Comparison of ENCODE assay signal across 9 mouse cellular contexts in the genomic region with DNA sequence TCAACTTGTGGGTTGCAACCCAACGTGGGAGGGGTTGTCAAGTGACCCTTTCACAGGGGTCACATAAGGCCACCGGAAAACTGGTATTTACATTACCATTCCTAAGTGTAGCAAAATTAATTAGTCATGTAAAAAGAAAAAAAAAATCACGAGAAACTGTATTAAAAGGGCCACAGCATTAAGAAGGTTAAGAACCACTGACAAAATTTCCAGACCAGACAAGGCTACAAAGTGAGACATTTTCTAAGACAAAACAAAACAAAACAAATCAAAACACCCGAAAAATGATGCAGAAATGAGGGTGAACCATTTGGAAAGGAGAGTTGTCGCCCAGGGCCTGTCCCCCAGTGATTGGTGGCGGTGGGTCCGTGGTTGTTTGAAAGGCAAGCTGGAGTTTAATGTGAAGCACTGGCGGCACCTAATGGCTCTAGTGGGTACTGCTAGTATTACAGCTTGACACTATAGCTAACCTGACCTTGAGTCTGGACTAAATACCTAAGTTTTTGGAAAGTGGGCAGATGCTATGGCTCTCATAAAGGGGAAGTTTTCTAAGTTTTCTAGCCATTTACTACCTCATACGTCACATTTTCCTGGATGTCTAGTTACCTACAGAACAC. TPM values are rescaled to one million over a fixed set of nuclear protein-coding genes. Genes with fewer than 3 reads are reported as not detected.
DNase-seq lines count a peak whose midpoint lies in the region; ATAC-seq and TF ChIP-seq lines count a peak whose summit lies in the region.
"Had no signal": no experiment of that assay in that cellular context is flagged by ENCODE, and none has a peak within 500 bp of the region (broad histone marks: within the 10 kb centered on the region; RNA-seq: fewer than 3 reads in every experiment).

No protein-coding gene starts in this region.

- peak; percentile 69 for ATAC-seq in erythroblast, adult 5-6 weeks (replicated peaks; ENCODE audit: low FRiP score, poor library complexity, severe bottlenecking)
- ATAC-seq in lung, embryonic 16.5 days (ENCODE audit: low read depth) = peak; percentile 73; the same call in 1 of the 2 replicates

- no peaks in the 10 kb centered on the region for H3K36me3 ChIP-seq in E14TG2a.4 (ENCODE audit: insufficient read depth, low read length)
- no peaks in the 10 kb centered on the region for H3K36me3 ChIP-seq in lung, embryonic 16.5 days (ENCODE audit: control insufficient read depth, insufficient read depth, low read length)
- H3K36me3 ChIP-seq: limb, embryonic 15.5 days had no signal

- intact Hi-C loops in heart, postnatal 10 days (cut with DNase I) = loop anchor here (2.0 to 5.0 kb wide), 6 partner anchors 55 to 505 kb away; no protein-coding TSS in a partner anchor

- TF ChIP-seq POLR2A in bone marrow macrophage, adult 2 months (IDR thresholded peaks at IDR 0.05; ENCODE audit: borderline replicate concordance, low read depth, low read length) = no peak

- H3K27me3 ChIP-seq in E14TG2a.4 (ENCODE audit: insufficient read depth, low read length) = no peaks in the 10 kb centered on the region
- H3K27me3 ChIP-seq in lung, embryonic 16.5 days (ENCODE audit: control insufficient read depth, insufficient read depth, low read depth, low read length) = no peaks in the 10 kb centered on the region
- H3K27me3 ChIP-seq: limb, embryonic 15.5 days had no signal

- no peak overlapping the region for H3K4me2 ChIP-seq in lung, embryonic 16.5 days (ENCODE audit: low read depth, low read length)
- H3K4me2 ChIP-seq: limb, embryonic 15.5 days had no signal

- H3K4me1 ChIP-seq in E14TG2a.4 (replicated peaks; ENCODE audit: low read depth, low read length) = peaks cover 30% of the 10 kb centered on the region
- peaks cover 24% of the 10 kb centered on the region for H3K4me1 ChIP-seq in bone marrow macrophage, adult 2 months (ENCODE audit: control insufficient read depth, insufficient read depth, low read length)
- H3K4me1 ChIP-seq in lung, embryonic 16.5 days (replicated peaks; ENCODE audit: control insufficient read depth, insufficient read depth, low read length) = peaks cover 2% of the 10 kb centered on the region; the same call in 1 of the 2 replicates

- no peak overlapping the region for H3K27ac ChIP-seq in bone marrow macrophage, adult 2 months (ENCODE audit: insufficient read depth, low read depth, low read length)
- no peak overlapping the region for H3K27ac ChIP-seq in lung, embryonic 16.5 days (ENCODE audit: low read length)
- H3K27ac ChIP-seq: limb, embryonic 15.5 days had no signal

- H3K9ac ChIP-seq in lung, embryonic 16.5 days (ENCODE audit: low read length) = no peak overlapping the region
- H3K9ac ChIP-seq: limb, embryonic 15.5 days had no signal

- H3K4me3 ChIP-seq in E14TG2a.4 (replicated peaks; ENCODE audit: low read length) = no peak overlapping the region
- no peak overlapping the region for H3K4me3 ChIP-seq in bone marrow macrophage, adult 2 months (ENCODE audit: insufficient read depth, low read length)
- no peak overlapping the region for H3K4me3 ChIP-seq in lung, embryonic 16.5 days (ENCODE audit: low read length)
- H3K4me3 ChIP-seq: limb, embryonic 15.5 days had no signal

- TF ChIP-seq CTCF in E14TG2a.4 (conservative IDR thresholded peaks at IDR 0.05; ENCODE audit: low read length) = peak; percentile 83
- peak; percentile 73 for TF ChIP-seq CTCF in bone marrow macrophage, adult 2 months (IDR thresholded peaks at IDR 0.05; ENCODE audit: low read depth, low read length)

- 12% methylated on average over 9 of the region's 9 CpGs for WGBS in lung, embryonic 16.5 days

- H3K9me3 ChIP-seq in E14TG2a.4 (ENCODE audit: low read length) = 0 out of 2 replicates have a peak, but pooled peaks cover 4% of the 10 kb centered on the region
- no peaks in the 10 kb centered on the region for H3K9me3 ChIP-seq in lung, embryonic 16.5 days (ENCODE audit: control insufficient read depth, low read length)
- H3K9me3 ChIP-seq: limb, embryonic 15.5 days had no signal

- DNase-seq in heart, postnatal 10 days = peak; percentile 90 to 92
- peak; percentile 46 to 84 for DNase-seq in layer of hippocampus, adult 8-10 months (ENCODE audit: low spot score in 2 of 2)
- DNase-seq in retina, adult 2 months (ENCODE audit: low read depth, low spot score) = peak; percentile 54
- DNase-seq in thymus, postnatal 25 days = peak; percentile 85

RNA-seq across cellular contexts. Expression of a gene that starts 33.2 kb away (rescaled TPM):
- polyA plus RNA-seq in bone marrow macrophage, adult 2 months (2012; ENCODE audit: insufficient read depth, insufficient read length, missing spikeins) = 16.7 and 18.9 TPM in 2 replicates
- 6.3 and 17.7 TPM in 2 replicates for total RNA-seq in erythroblast, adult 5-6 weeks (2015; ENCODE audit: low replicate concordance)
- total RNA-seq in erythroblast, adult 5-6 weeks (2017; ENCODE audit: low replicate concordance) = 5.5 and 12.5 TPM in 2 replicates
- 10 to 100 TPM; 17.2 to 21.9 TPM for total RNA-seq in heart, postnatal 10 days (2021)
- 10 to 100 TPM; 24.3 to 32.8 (median 27.7) TPM for total RNA-seq in layer of hippocampus, adult 8-10 months (2022)
- polyA plus RNA-seq in lung, embryonic 16.5 days (2015; fragmentation: Nextera tagmentation; extraction: Ambion mirVana) = 53.5 and 56.3 TPM in 2 replicates

RNA-seq across cellular contexts. Expression of a gene that starts 44.0 kb away (rescaled TPM):
- polyA plus RNA-seq in bone marrow macrophage, adult 2 months (2012; ENCODE audit: insufficient read depth, insufficient read length, missing spikeins) = 17.3 and 18.1 TPM in 2 replicates
- total RNA-seq in erythroblast, adult 5-6 weeks (2015; ENCODE audit: low replicate concordance) = 7.5 and 7.7 TPM in 2 replicates
- 12.1 and 18.4 TPM in 2 replicates for total RNA-seq in erythroblast, adult 5-6 weeks (2017; ENCODE audit: low replicate concordance)
- 10 to 100 TPM; 68.3 to 70.4 TPM for total RNA-seq in heart, postnatal 10 days (2021)
- total RNA-seq in layer of hippocampus, adult 8-10 months (2022) = 10 to 100 TPM; 82.8 to 88.4 (median 85.4) TPM
- polyA plus RNA-seq in lung, embryonic 16.5 days (2015; fragmentation: Nextera tagmentation; extraction: Ambion mirVana) = 19.3 and 22.6 TPM in 2 replicates

RNA-seq across cellular contexts. Expression of a gene that starts 53.3 kb away (rescaled TPM):
- 38.6 and 39.4 TPM in 2 replicates for polyA plus RNA-seq in bone marrow macrophage, adult 2 months (2012; ENCODE audit: insufficient read depth, insufficient read length, missing spikeins)
- 230 and 271 TPM in 2 replicates for total RNA-seq in erythroblast, adult 5-6 weeks (2015; ENCODE audit: low replicate concordance)
- 407 and 551 TPM in 2 replicates for total RNA-seq in erythroblast, adult 5-6 weeks (2017; ENCODE audit: low replicate concordance)
- total RNA-seq in heart, postnatal 10 days (2021) = 10 to 100 TPM; 84.2 to 86.2 TPM
- 10 to 100 TPM; 81.4 to 88.7 (median 86.1) TPM for total RNA-seq in layer of hippocampus, adult 8-10 months (2022)
- polyA plus RNA-seq in lung, embryonic 16.5 days (2015; fragmentation: Nextera tagmentation; extraction: Ambion mirVana) = 40.6 and 42.5 TPM in 2 replicates
